Mouse (Mus musculus): ENCODE results near the gene Nfe2l2.
"Not testable (repeated sequence)": the region's sequence is repeated elsewhere in the genome, so short reads cannot be mapped to it uniquely, and the experiment has no call there.

The Nfe2l2 gene

DNA sequence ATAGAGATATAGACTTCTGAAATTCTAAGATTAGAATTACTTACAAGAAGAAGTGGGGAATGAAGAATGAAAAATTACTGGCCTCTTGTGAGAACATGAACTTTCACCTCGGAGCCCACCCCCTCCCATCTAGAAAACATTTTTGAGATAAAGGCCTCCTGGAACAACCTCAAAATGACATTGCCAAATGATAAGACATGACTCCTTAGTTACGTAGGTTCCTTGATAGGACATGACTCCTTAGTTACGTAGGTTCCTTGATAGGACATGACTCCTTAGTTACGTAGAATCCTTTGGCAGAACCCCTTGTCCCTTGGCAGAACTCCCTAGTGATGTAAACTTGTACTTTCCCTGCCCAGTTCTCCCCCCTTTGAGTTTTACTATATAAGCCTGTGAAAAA is 62.1 kb downstream of the Nfe2l2 start:
- not testable (repeated sequence) for DNase-seq

DNA sequence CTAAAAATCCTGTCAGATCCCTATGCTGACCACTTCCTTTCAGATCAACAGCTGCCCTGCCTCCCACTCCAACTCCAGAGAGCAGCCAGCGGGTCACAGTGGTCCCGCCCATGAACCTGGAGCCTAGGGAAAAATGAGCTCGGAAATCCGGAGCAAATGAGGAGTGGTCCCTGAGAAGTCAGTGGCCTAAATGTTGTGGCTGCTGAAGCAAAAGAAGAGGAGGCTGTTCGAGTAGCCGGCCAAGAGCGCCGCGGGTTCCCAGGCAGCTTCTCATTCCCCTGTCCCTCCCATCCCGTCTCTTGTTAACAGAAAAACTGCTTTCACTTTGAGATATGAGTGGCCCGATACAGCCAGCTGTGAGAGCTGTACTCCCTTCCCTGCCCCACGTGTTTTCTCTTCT is 64.9 kb downstream of the Nfe2l2 start:
- not testable (repeated sequence) for DNase-seq

- not testable (repeated sequence) for DNase-seq
Measured at GRCm38 (mm10) chr2:75637822-75638221, 66.6 kb downstream of the Nfe2l2 start.

DNA sequence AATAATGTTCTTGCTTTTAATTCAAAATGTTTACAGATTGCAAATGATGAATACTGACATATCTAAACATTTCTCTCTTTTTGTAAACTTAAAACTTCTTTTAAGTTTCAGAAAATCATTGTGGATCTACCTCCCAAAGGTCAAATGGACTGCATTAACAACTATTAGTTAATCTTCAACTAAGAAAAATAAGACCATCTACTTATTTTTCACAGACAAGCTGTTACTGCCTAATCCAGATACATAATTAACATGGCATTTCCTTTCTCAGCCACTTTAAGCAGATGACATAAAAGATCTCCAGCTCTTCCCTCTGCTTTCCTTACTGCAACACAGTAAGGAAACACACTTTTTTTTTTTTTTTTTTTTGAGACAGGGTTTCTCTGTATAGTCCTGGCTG is 67.1 kb downstream of the Nfe2l2 start:
- DNase-seq = no peak

DNA sequence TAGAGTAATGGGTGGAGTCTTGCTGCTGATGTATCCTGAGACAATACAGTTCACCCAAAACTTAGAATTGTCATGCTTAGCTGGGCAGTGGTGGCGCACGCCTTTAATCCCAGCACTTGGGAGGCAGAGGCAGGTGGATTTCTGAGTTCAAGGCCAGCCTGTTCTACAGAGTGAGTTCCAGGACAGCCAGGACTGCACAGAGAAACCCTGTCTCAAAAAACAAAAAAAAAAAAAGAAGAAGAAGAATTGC is 67.5 kb downstream of the Nfe2l2 start:
- DNase-seq = not testable (repeated sequence)

DNA sequence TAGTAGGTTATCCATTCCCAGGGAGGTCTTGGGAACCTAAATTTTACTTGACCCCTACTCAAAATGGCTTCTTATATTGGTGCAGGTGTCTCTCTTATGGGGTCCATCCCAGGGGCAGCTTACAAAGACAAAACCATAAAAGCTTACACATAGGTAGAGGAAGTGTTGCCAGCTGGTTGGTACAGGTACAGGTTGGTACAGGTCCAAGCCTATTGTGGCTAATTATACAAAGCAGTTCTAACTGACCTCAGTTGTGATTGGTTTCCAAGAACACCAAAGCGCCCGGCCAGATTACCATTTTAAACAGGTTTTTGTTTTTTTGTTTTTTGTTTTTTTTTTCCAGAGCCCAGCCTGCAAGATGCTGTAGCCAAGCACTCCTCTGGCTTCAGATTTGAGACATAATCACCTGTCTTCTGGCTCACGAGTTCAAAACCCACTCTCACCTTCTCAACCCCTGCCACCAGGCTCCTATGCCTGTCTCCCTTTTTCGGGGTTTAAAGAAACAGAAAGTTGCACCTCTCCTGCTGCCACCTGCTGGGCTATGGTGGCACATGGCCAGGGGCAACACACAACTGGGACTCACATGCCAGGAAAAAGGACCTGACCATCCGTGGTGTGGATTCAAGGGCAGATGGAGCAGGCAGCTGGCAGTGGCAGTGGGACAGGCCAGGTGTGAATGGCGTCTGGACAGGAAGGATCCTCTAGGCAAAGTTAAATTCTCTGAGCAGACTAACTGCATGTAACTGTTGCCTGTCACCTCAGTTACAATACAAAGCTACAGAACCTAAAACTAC is 68.0 kb downstream of the Nfe2l2 start:
- DNase-seq = peak; percentile 77

DNA sequence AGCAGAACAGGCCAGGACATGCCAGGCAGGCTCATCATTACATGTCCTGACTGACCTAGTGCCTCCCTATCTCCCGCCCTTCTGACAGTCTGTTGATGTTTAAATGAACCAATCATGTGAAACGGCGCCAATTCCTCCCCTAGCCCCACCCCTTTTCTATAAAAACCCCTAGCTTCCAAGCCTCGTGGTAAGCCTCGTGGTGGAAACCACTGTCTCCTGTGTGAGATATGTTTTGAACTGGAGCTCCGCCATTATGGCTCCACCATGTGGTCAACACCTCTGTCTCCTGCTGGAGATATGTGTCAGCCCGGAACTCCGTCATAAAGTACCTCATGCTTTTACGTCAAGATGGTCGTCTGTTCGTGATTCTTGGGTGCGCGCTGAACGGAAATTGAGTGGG is 70.0 kb downstream of the Nfe2l2 start:
- DNase-seq = not testable (repeated sequence)

DNA sequence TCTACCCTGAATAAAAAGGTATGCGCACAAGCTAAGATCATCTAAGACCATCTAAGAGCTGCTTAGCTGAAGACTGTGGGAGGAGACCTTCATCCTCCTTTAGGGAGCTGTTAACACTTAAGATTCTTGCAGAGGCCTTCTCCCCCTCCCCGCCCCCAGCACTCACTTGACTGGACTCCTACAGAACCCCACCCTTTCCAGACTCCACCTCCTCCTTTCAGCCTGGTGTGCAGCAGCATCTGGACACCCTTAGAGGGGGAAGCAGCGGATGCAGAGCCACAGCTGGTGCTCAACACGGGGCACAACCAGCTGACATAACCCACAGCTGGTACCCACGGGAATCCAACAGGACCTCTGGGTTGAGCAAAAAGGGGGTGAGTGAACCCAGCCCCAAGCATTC is 70.7 kb downstream of the Nfe2l2 start:
- peak; percentile 58 for DNase-seq

- DNase-seq = peak; percentile 63
Measured at GRCm38 (mm10) chr2:75633381-75633780, 71.1 kb downstream of the Nfe2l2 start.

- DNase-seq = no peak
Measured at GRCm38 (mm10) chr2:75632721-75633181, 71.7 kb downstream of the Nfe2l2 start.

GRCm38 (mm10) chr2:75632043-75632442 is 72.4 kb downstream of the Nfe2l2 start:
- no peak for DNase-seq

GRCm38 (mm10) chr2:75631421-75631820 is 73.0 kb downstream of the Nfe2l2 start:
- no peak for DNase-seq

GRCm38 (mm10) chr2:75628487-75628886 is 76.0 kb downstream of the Nfe2l2 start:
- no peak for DNase-seq

DNA sequence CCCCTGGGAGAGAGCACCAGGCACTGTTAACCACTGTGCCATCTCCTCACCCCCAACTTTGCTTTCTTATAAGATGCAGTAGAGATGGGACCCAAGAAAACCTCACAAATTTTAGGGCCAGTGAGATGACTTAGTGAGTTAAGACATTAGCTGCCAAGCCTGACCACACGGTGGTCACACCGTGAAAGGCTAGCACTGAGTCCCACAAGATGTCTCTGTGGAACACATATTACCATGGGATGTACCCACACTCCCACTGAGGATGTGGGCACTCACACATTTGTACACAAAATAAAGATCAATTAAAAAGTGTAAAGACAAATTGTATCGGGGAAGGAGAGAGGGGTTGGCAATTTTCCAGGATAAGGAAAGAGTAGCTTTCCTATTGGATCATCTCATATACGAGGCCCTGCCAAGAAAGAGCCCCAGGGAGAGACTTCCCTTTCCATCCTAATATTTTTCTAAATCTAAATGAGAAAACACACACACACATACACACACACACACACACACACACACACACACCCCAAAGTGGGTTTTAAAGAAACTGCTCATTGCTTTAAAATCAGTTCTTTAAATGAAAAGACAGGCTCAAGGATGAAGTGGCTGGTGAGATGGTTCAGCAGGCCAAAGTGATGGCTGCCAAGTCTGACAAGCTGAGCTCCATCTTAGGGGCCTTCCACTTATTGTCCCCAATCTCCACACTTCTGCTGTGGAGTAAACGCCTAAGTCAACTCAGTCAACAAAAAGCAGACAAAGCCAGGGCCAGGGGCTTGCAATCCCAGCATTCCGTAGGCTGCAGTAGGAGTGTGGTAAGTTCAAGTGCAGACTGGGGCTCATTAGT is 77.6 kb downstream of the Nfe2l2 start:
- no peak for DNase-seq

All from kidney, postnatal 14 days (tissue).